Mouse (Mus musculus) heart, postnatal 0 days (tissue): Measurements from ENCODE around the gene Lta. TPM values are rescaled to one million over a fixed set of nuclear protein-coding genes. Genes with fewer than 3 reads are reported as not detected.

Experiments used
- ATAC-seq: fragments of 200-750 bp; cut with Nextera tagmentation; 2 replicates; pipeline ENCODE4 v1.8.0; 2017; ENCODE audit warnings: low read depth, moderate number of reproducible peaks, moderate library complexity; ENCODE audit not compliant: insufficient read depth
- DNase-seq: peaks from one replicate; pipeline ENCODE4 v3.0.0-alpha.2; 2016; ENCODE audit warnings: low spot score
- H3K27ac ChIP-seq: fragments of 300-500 bp; sonication (generic); 2 replicates; pipeline ENCODE4 v1.5.1; 2014; ENCODE audit warnings: low read depth, mild to moderate bottlenecking
- H3K27me3 ChIP-seq: fragments of 300-500 bp; sonication (generic); 2 replicates; pipeline ENCODE4 v1.6.1; 2014; ENCODE audit warnings: low read length, mixed read lengths; ENCODE audit not compliant: control insufficient read depth, insufficient read depth
- H3K36me3 ChIP-seq: fragments of 300-500 bp; sonication (generic); replicated peaks from 2 replicates; pipeline ENCODE4 v1.6.1; 2014; ENCODE audit warnings: low read length, mixed read lengths; ENCODE audit not compliant: control insufficient read depth, insufficient read depth
- H3K4me1 ChIP-seq: fragments of 300-500 bp; sonication (generic); 2 replicates; pipeline ENCODE4 v1.6.1; 2014; ENCODE audit warnings: antibody characterized with exemption; ENCODE audit not compliant: control insufficient read depth, insufficient read depth
- H3K4me2 ChIP-seq: fragments of 300-500 bp; sonication (generic); 2 replicates; pipeline ENCODE4 v1.6.1; 2014; ENCODE audit warnings: low read depth, mild to moderate bottlenecking, low read length, moderate library complexity
- H3K4me3 ChIP-seq: fragments of 300-500 bp; sonication (generic); 2 replicates; pipeline ENCODE4 v1.5.1; 2014; ENCODE audit warnings: low read depth, low read length
- H3K9ac ChIP-seq: fragments of 300-500 bp; sonication (generic); replicated peaks from 2 replicates; pipeline ENCODE4 v1.6.1; 2014; ENCODE audit warnings: low read depth, low read length, mixed read lengths
- H3K9me3 ChIP-seq: fragments of 300-500 bp; sonication (generic); replicated peaks from 2 replicates; pipeline ENCODE4 v1.6.1; 2016; ENCODE audit warnings: low read length; ENCODE audit not compliant: control insufficient read depth
- CTCF ChIP-seq: IDR thresholded peaks from 2 replicates; pipeline ENCODE4 v1.5.1; 2016; ENCODE audit warnings: antibody characterized with exemption, control low read depth, low read depth
- EP300 ChIP-seq: IDR thresholded peaks from 2 replicates; pipeline ENCODE4 v1.6.1; 2016; ENCODE audit warnings: antibody characterized with exemption, low read depth
- WGBS: fragments of 180-500 bp; shearing (Covaris S2); extraction: QIAGEN DNeasy Blood & Tissue Kit; methylation state at CpG from one replicate; pipeline ENCODE4 v1.1.7; 2014; 5-methylcytosine and 5-hydroxymethylcytosine counted together
- microRNA-seq: library from miRNA; unstranded; fragments of <30 nt; microRNA quantifications from one replicate; pipeline ENCODE4, GENCODE M21; 2016
- polyA plus RNA-seq: library from polyadenylated mRNA; unstranded; fragments of >200 nt; fragmentation: Nextera tagmentation; extraction: Ambion mirVana; gene quantifications from 2 replicates; pipeline ENCODE4 v1.2.1, GENCODE M21; 2015
- total RNA-seq: library from RNA; depleted of rRNA; stranded (reverse); fragments of >200 nt; gene quantifications from 2 replicates; pipeline ENCODE4 v1.2.3, GENCODE M21; 2014; ENCODE audit warnings: low replicate concordance; rRNA removed

Gene Lta
- total and polyA plus RNA-seq, 2 experiments from 2014 or later: not detected

DNA sequence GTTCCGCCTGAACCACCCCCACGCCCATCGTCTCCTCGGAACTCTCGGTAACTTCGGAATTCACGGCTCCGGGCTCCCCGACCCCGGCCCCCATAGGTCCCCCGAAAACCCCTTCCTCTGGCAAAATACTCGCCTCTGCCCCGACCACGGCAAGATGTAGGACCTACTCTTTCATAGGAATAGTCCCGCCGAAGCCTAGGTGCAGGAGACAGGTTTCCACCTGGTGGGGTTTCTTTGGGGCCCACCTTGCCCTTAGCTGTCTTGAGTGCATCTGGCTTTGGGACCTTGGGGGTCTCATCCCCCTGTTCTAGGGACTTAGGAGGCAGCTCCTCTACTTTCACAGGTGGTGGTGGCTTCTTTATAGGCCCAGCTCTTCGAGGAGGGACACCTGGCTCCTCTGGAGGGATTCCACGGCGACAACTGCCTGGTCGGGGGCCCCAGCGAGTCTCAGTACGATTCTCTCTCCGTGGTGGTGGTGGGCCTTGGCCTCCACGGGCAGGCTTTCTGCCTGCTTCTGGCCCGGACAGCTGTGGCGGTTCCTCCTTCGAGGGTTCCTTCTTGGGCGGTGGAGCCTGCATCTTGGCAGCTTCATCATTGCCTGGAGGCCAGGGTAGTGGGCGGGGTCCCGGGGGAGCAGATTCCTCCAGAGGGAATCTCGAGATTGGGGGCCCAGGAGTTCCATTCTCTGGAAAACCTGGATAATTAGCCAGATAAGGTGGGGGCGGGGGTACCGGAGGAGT, 48.5 kb downstream of the Lta start:
- H3K27me3 ChIP-seq: no peaks in the 10 kb centered on the region
- ATAC-seq: no peak
- H3K4me2 ChIP-seq: no peak overlapping the region

GRCm38 (mm10) chr17:35155451-35155850, 49.7 kb downstream of the Lta start:
- 81% methylated on average over 12 of the region's 12 CpGs for WGBS
- H3K27me3 ChIP-seq: no peaks in the 10 kb centered on the region
- H3K4me3 ChIP-seq: no peak overlapping the region
- no peaks in the 10 kb centered on the region for H3K9me3 ChIP-seq
- ATAC-seq (no peak), DNase-seq (no peak)
- H3K9ac ChIP-seq: no peak overlapping the region
- no peak overlapping the region for H3K4me2 ChIP-seq
- TF ChIP-seq CTCF (no peak), EP300 (no peak)
- H3K4me1 ChIP-seq: no peaks in the 10 kb centered on the region
- H3K36me3 ChIP-seq: peaks cover 99% of the 10 kb centered on the region
- no peak overlapping the region for H3K27ac ChIP-seq

More for the DNA sequence above, 48.5 kb downstream of the Lta start:
- TF ChIP-seq EP300: no peak
- Histone ChIP-seq H3K4me1 (no peaks in the 10 kb centered on the region), H3K36me3 (peaks cover 100% of the 10 kb centered on the region), H3K27ac (no peak overlapping the region), H3K9me3 (no peaks in the 10 kb centered on the region), H3K4me3 (no peak overlapping the region), H3K9ac (no peak overlapping the region)
- 85% methylated on average over 33 of the region's 33 CpGs for WGBS
- no peak for DNase-seq

- Histone ChIP-seq H3K27ac (no peak overlapping the region), H3K27me3 (no peaks in the 10 kb centered on the region), H3K9ac (no peak overlapping the region), H3K4me2 (no peak overlapping the region), H3K4me1 (no peaks in the 10 kb centered on the region), H3K9me3 (no peaks in the 10 kb centered on the region), H3K4me3 (no peak overlapping the region), H3K36me3 (peaks cover 99% of the 10 kb centered on the region)
- TF ChIP-seq CTCF (no peak), EP300 (no peak)
- WGBS: 76% methylated on average over 7 of the region's 7 CpGs
- ATAC-seq (no peak), DNase-seq (no peak)
These were observed 50.5 kb downstream of the Lta start for GRCm38 (mm10) chr17:35154616-35155015.

DNA sequence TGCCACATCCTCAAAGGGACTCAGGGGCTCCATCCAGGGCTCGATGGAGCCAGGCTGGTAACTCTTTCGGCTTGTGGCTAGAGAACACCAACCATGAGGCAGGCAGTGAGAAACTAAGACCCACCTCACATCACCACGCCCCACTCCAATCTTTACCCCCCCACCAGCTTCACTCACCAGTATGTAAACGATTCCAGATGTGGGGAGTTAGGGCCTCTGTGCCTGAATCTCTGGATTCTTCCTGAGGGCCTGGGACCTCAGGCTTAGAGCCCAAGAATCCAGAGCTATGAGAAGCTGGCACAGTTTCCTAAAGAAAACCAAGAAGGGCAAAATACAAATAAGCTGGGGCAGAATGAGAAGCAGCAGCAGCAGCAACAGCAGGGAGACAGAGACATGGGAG, 51.2 kb downstream of the Lta start:
- 79% methylated on average over 4 of the region's 4 CpGs for WGBS
- ATAC-seq: no peak
- Histone ChIP-seq H3K4me2 (no peak overlapping the region), H3K9me3 (no peaks in the 10 kb centered on the region), H3K36me3 (peaks cover 99% of the 10 kb centered on the region), H3K9ac (no peak overlapping the region), H3K27ac (no peak overlapping the region), H3K27me3 (no peaks in the 10 kb centered on the region), H3K4me1 (no peaks in the 10 kb centered on the region), H3K4me3 (no peak overlapping the region)
- TF ChIP-seq CTCF: no peak
- no peak for TF ChIP-seq EP300
- DNase-seq: no peak

Small RNAs within 50 kb of the gene (microRNA-seq; reads per million reads assigned to microRNA genes)
- gene Mir6973a: not detected
- not detected for gene Mir6974
- 2.5 reads per million, percentile 9 among the genes with 10 or more reads in this experiment for gene Mir6975
- not detected for gene Mir8094

Other genes starting within 250 kb of the Lta start
Only the 30 nearest of the 39 such genes appear.
- 2.1 and 9.6 TPM in 2 replicates for gene Sapcd1, start 177.3 kb downstream of the Lta start, total RNA-seq
- gene Sapcd1, start 177.3 kb downstream of the Lta start, polyA plus RNA-seq: 0.77 and 1.2 TPM in 2 replicates
- gene Msh5, start 158.6 kb downstream of the Lta start, total RNA-seq: 1.2 and 5.0 TPM in 2 replicates
- 1.4 and 1.7 TPM in 2 replicates for gene Msh5, start 158.6 kb downstream of the Lta start, polyA plus RNA-seq
- 194 and 223 TPM in 2 replicates for gene Clic1, start 155.4 kb downstream of the Lta start, total RNA-seq
- gene Clic1, start 155.4 kb downstream of the Lta start, polyA plus RNA-seq: 203 and 205 TPM in 2 replicates
- gene Ddah2, start 146.3 kb downstream of the Lta start, total RNA-seq: 97.1 and 114 TPM in 2 replicates
- gene Ddah2, start 146.3 kb downstream of the Lta start, polyA plus RNA-seq: 128 and 130 TPM in 2 replicates
- not detected in 2 replicates for gene Ly6g6c, start 140.0 kb downstream of the Lta start, total RNA-seq
- gene Ly6g6c, start 140.0 kb downstream of the Lta start, polyA plus RNA-seq: not detected in 2 replicates
- gene Mpig6b, start 139.2 kb downstream of the Lta start, total RNA-seq: 0.15 TPM in 1 of 2 replicates, not detected in the other
- gene Mpig6b, start 139.2 kb downstream of the Lta start, polyA plus RNA-seq: 0.15 and 0.16 TPM in 2 replicates
- 1.6 TPM in 1 of 2 replicates, not detected in the other for gene Ly6g6e, start 128.4 kb downstream of the Lta start, total RNA-seq
- 0.22 and 0.32 TPM in 2 replicates for gene Ly6g6e, start 128.4 kb downstream of the Lta start, polyA plus RNA-seq
- 3.8 TPM in 1 of 2 replicates, not detected in the other for gene Ly6g6d, start 127.3 kb downstream of the Lta start, total RNA-seq
- 3.0 and 3.3 TPM in 2 replicates for gene Ly6g6d, start 127.3 kb downstream of the Lta start, polyA plus RNA-seq
- gene Ly6g6f, start 119.7 kb downstream of the Lta start, total RNA-seq: not detected in 2 replicates
- gene Ly6g6f, start 119.7 kb downstream of the Lta start, polyA plus RNA-seq: 0.10 TPM in 1 of 2 replicates, not detected in the other
- 74.3 and 131 TPM in 2 replicates for gene Abhd16a, start 116.1 kb downstream of the Lta start, total RNA-seq
- 73.2 and 74.1 TPM in 2 replicates for gene Abhd16a, start 116.1 kb downstream of the Lta start, polyA plus RNA-seq
- gene Ly6g5c, start 97.1 kb downstream of the Lta start, total RNA-seq: not detected in 2 replicates
- 0.25 and 0.26 TPM in 2 replicates for gene Ly6g5c, start 97.1 kb downstream of the Lta start, polyA plus RNA-seq
- 0.97 TPM in 1 of 2 replicates, not detected in the other for gene Ly6g5b, start 89.9 kb downstream of the Lta start, total RNA-seq
- 0.30 TPM in 1 of 2 replicates, not detected in the other for gene Ly6g5b, start 89.9 kb downstream of the Lta start, polyA plus RNA-seq
- gene Gpank1, start 83.9 kb downstream of the Lta start, total RNA-seq: 4.2 and 24.1 TPM in 2 replicates
- 9.1 and 9.6 TPM in 2 replicates for gene Gpank1, start 83.9 kb downstream of the Lta start, polyA plus RNA-seq
- gene Csnk2b, start 83.3 kb downstream of the Lta start, total RNA-seq: 239 and 244 TPM in 2 replicates
- 232 and 241 TPM in 2 replicates for gene Csnk2b, start 83.3 kb downstream of the Lta start, polyA plus RNA-seq
- 22.3 and 135 TPM in 2 replicates for gene D17H6S53E, start 79.0 kb downstream of the Lta start, total RNA-seq
- 16.4 and 17.3 TPM in 2 replicates for gene D17H6S53E, start 79.0 kb downstream of the Lta start, polyA plus RNA-seq
- gene Apom, start 73.3 kb downstream of the Lta start, total RNA-seq: not detected in 2 replicates
- gene Apom, start 73.3 kb downstream of the Lta start, polyA plus RNA-seq: 0.11 TPM in 2 replicates
- gene Bag6, start 70.2 kb downstream of the Lta start, total RNA-seq: 188 and 235 TPM in 2 replicates
- gene Bag6, start 70.2 kb downstream of the Lta start, polyA plus RNA-seq: 35.6 and 37.7 TPM in 2 replicates
- 99.2 and 120 TPM in 2 replicates for gene Prrc2a, start 40.5 kb downstream of the Lta start, total RNA-seq
- gene Prrc2a, start 40.5 kb downstream of the Lta start, polyA plus RNA-seq: 56.6 and 60.7 TPM in 2 replicates
- 1.8 TPM in 1 of 2 replicates, not detected in the other for gene Aif1, start 29.3 kb downstream of the Lta start, total RNA-seq
- 6.5 and 7.5 TPM in 2 replicates for gene Aif1, start 29.3 kb downstream of the Lta start, polyA plus RNA-seq
- 6.6 and 52.7 TPM in 2 replicates for gene Lst1, start 16.9 kb downstream of the Lta start, total RNA-seq
- gene Lst1, start 16.9 kb downstream of the Lta start, polyA plus RNA-seq: 7.0 and 9.7 TPM in 2 replicates
- 0.27 and 1.0 TPM in 2 replicates for gene Ltb, start 10.9 kb downstream of the Lta start, total RNA-seq
- gene Ltb, start 10.9 kb downstream of the Lta start, polyA plus RNA-seq: 0.33 and 0.48 TPM in 2 replicates
- 0.53 TPM in 1 of 2 replicates, not detected in the other for gene Tnf, start 3.3 kb downstream of the Lta start, total RNA-seq
- gene Tnf, start 3.3 kb downstream of the Lta start, polyA plus RNA-seq: 0.12 and 0.21 TPM in 2 replicates
- 0.93 TPM in 1 of 2 replicates, not detected in the other for gene Gm16181, start 15.5 kb upstream of the Lta start, total RNA-seq
- 0.81 and 0.87 TPM in 2 replicates for gene Gm16181, start 15.5 kb upstream of the Lta start, polyA plus RNA-seq
- gene Atp6v1g2, start 28.3 kb upstream of the Lta start, total RNA-seq: 3.2 and 3.7 TPM in 2 replicates
- gene Atp6v1g2, start 28.3 kb upstream of the Lta start, polyA plus RNA-seq: 10.6 and 10.7 TPM in 2 replicates
- gene Nfkbil1, start 30.4 kb upstream of the Lta start, total RNA-seq: 14.3 and 33.4 TPM in 2 replicates
- gene Nfkbil1, start 30.4 kb upstream of the Lta start, polyA plus RNA-seq: 6.7 and 7.0 TPM in 2 replicates
- 148 and 162 TPM in 2 replicates for gene Ddx39b, start 36.4 kb upstream of the Lta start, total RNA-seq
- gene Ddx39b, start 36.4 kb upstream of the Lta start, polyA plus RNA-seq: 131 TPM in 2 replicates
- gene H2-D1, start 57.4 kb upstream of the Lta start, total RNA-seq: 65.4 and 104 TPM in 2 replicates
- 105 and 113 TPM in 2 replicates for gene H2-D1, start 57.4 kb upstream of the Lta start, polyA plus RNA-seq
- not detected in 2 replicates for gene H2-Q1, start 115.1 kb upstream of the Lta start, total RNA-seq
- gene H2-Q1, start 115.1 kb upstream of the Lta start, polyA plus RNA-seq: not detected in 2 replicates
- gene H2-Q2, start 136.9 kb upstream of the Lta start, total RNA-seq: not detected in 2 replicates
- 0.14 and 0.22 TPM in 2 replicates for gene H2-Q2, start 136.9 kb upstream of the Lta start, polyA plus RNA-seq
- gene H2-Q4, start 174.3 kb upstream of the Lta start, total RNA-seq: 6.9 and 19.7 TPM in 2 replicates
- 2.2 and 2.8 TPM in 2 replicates for gene H2-Q4, start 174.3 kb upstream of the Lta start, polyA plus RNA-seq